Mouse (Mus musculus): ENCODE data around the gene Muc4. TPM values are rescaled to one million over a fixed set of nuclear protein-coding genes. Genes with fewer than 3 reads are reported as not detected.

Muc4 gene
- polyA plus RNA-seq, 1 experiment from 2014 or later = not detected

- Histone ChIP-seq H3K9me3 (peaks cover 3% of the 10 kb centered on the region; the same call in 1 of the 2 replicates), H3K36me3 (no peaks in the 10 kb centered on the region), H3K4me3 (no peak overlapping the region), H3K4me2 (no peak overlapping the region), H3K27ac (no peak overlapping the region), H3K4me1 (no peaks in the 10 kb centered on the region), H3K9ac (no peak overlapping the region), H3K27me3 (no peaks in the 10 kb centered on the region)
- 83% methylated on average over 1 of the region's 1 CpGs for WGBS
- ATAC-seq (ENCODE audit: insufficient number of reproducible peaks, low FRiP score, low TSS enrichment, low read depth) = no peak
Measured at GRCm38 (mm10) chr16:32728730-32729129, 7.0 kb upstream of the Muc4 start.

- 86% methylated on average over 3 of the region's 3 CpGs for WGBS
Measured at GRCm38 (mm10) chr16:32733213-32733612, 2.5 kb upstream of the Muc4 start.

GRCm38 (mm10) chr16:32736022-32736421 is 336 bp downstream of the Muc4 start:
- Histone ChIP-seq H3K27ac (no peak overlapping the region), H3K27me3 (no peaks in the 10 kb centered on the region), H3K4me1 (no peaks in the 10 kb centered on the region), H3K36me3 (no peaks in the 10 kb centered on the region), H3K9me3 (peaks cover 3% of the 10 kb centered on the region; the same call in 1 of the 2 replicates), H3K4me3 (no peak overlapping the region), H3K9ac (no peak overlapping the region), H3K4me2 (no peak overlapping the region)
- 48% methylated on average over 3 of the region's 3 CpGs for WGBS
- no peak for ATAC-seq (ENCODE audit: insufficient number of reproducible peaks, low FRiP score, low TSS enrichment, low read depth)

More at GRCm38 (mm10) chr16:32733213-32733612, 2.5 kb upstream of the Muc4 start:
- no peak overlapping the region for H3K4me2 ChIP-seq
- ATAC-seq (ENCODE audit: insufficient number of reproducible peaks, low FRiP score, low TSS enrichment, low read depth) = no peak
- no peak overlapping the region for H3K27ac ChIP-seq
- H3K9ac ChIP-seq = no peak overlapping the region
- H3K27me3 ChIP-seq = no peaks in the 10 kb centered on the region
- no peak overlapping the region for H3K4me3 ChIP-seq
- peaks cover 3% of the 10 kb centered on the region; the same call in 1 of the 2 replicates for H3K9me3 ChIP-seq
- no peaks in the 10 kb centered on the region for H3K36me3 ChIP-seq
- no peaks in the 10 kb centered on the region for H3K4me1 ChIP-seq

- H3K4me2 ChIP-seq = no peak overlapping the region
- H3K4me1 ChIP-seq = no peaks in the 10 kb centered on the region
- no peak overlapping the region for H3K4me3 ChIP-seq
- 83% methylated on average over 8 of the region's 8 CpGs for WGBS
- no peak for ATAC-seq (ENCODE audit: insufficient number of reproducible peaks, low FRiP score, low TSS enrichment, low read depth)
- H3K36me3 ChIP-seq = no peaks in the 10 kb centered on the region
- H3K27me3 ChIP-seq = no peaks in the 10 kb centered on the region
- H3K9ac ChIP-seq = no peak overlapping the region
- H3K9me3 ChIP-seq = no peaks in the 10 kb centered on the region
- no peak overlapping the region for H3K27ac ChIP-seq
Measured at GRCm38 (mm10) chr16:32740003-32740663, 4.4 kb downstream of the Muc4 start.

GRCm38 (mm10) chr16:32741366-32741765 is 5.7 kb downstream of the Muc4 start:
- H3K27ac ChIP-seq = no peak overlapping the region
- no peaks in the 10 kb centered on the region for H3K4me1 ChIP-seq
- no peak overlapping the region for H3K4me3 ChIP-seq
- no peak overlapping the region for H3K9ac ChIP-seq
- 72% methylated on average over 9 of the region's 9 CpGs for WGBS
- no peaks in the 10 kb centered on the region for H3K36me3 ChIP-seq
- no peaks in the 10 kb centered on the region for H3K27me3 ChIP-seq
- H3K4me2 ChIP-seq = no peak overlapping the region
- no peak for ATAC-seq (ENCODE audit: insufficient number of reproducible peaks, low FRiP score, low TSS enrichment, low read depth)
- no peaks in the 10 kb centered on the region for H3K9me3 ChIP-seq

GRCm38 (mm10) chr16:32742712-32743111 is 7.0 kb downstream of the Muc4 start:
- no peak overlapping the region for H3K9ac ChIP-seq
- no peak overlapping the region for H3K27ac ChIP-seq
- H3K9me3 ChIP-seq = no peaks in the 10 kb centered on the region
- no peak overlapping the region for H3K4me2 ChIP-seq
- H3K36me3 ChIP-seq = no peaks in the 10 kb centered on the region
- no peak for ATAC-seq (ENCODE audit: insufficient number of reproducible peaks, low FRiP score, low TSS enrichment, low read depth)
- no peaks in the 10 kb centered on the region for H3K4me1 ChIP-seq
- no peak overlapping the region for H3K4me3 ChIP-seq
- no peaks in the 10 kb centered on the region for H3K27me3 ChIP-seq
- WGBS = 66% methylated on average over 2 of the region's 2 CpGs

GRCm38 (mm10) chr16:32745852-32746251 is 10.2 kb downstream of the Muc4 start:
- no peak overlapping the region for H3K4me2 ChIP-seq
- H3K27me3 ChIP-seq = no peaks in the 10 kb centered on the region
- no peaks in the 10 kb centered on the region for H3K4me1 ChIP-seq
- ATAC-seq (ENCODE audit: insufficient number of reproducible peaks, low FRiP score, low TSS enrichment, low read depth) = no peak
- no peak overlapping the region for H3K27ac ChIP-seq
- H3K9me3 ChIP-seq = no peaks in the 10 kb centered on the region
- WGBS = 63% methylated on average over 6 of the region's 6 CpGs
- no peak overlapping the region for H3K4me3 ChIP-seq
- no peak overlapping the region for H3K9ac ChIP-seq
- no peaks in the 10 kb centered on the region for H3K36me3 ChIP-seq

GRCm38 (mm10) chr16:32750242-32751127 is 14.8 kb downstream of the Muc4 start:
- Histone ChIP-seq H3K27ac (no peak overlapping the region), H3K9ac (no peak overlapping the region), H3K36me3 (no peaks in the 10 kb centered on the region), H3K9me3 (no peaks in the 10 kb centered on the region), H3K27me3 (no peaks in the 10 kb centered on the region), H3K4me1 (no peaks in the 10 kb centered on the region), H3K4me2 (no peak overlapping the region), H3K4me3 (no peak overlapping the region)
- ATAC-seq (ENCODE audit: insufficient number of reproducible peaks, low FRiP score, low TSS enrichment, low read depth) = no peak
- WGBS = 91% methylated on average over 5 of the region's 5 CpGs

GRCm38 (mm10) chr16:32764550-32764949 is 28.9 kb downstream of the Muc4 start:
- Histone ChIP-seq H3K4me2 (no peak overlapping the region), H3K4me1 (no peaks in the 10 kb centered on the region), H3K9ac (no peak overlapping the region), H3K9me3 (no peaks in the 10 kb centered on the region), H3K27ac (no peak overlapping the region), H3K36me3 (no peaks in the 10 kb centered on the region), H3K27me3 (no peaks in the 10 kb centered on the region), H3K4me3 (no peak overlapping the region)
- no peak for ATAC-seq (ENCODE audit: insufficient number of reproducible peaks, low FRiP score, low TSS enrichment, low read depth)
- WGBS = 88% methylated on average over 2 of the region's 2 CpGs

- H3K4me3 ChIP-seq = no peak overlapping the region
- no peak for ATAC-seq (ENCODE audit: insufficient number of reproducible peaks, low FRiP score, low TSS enrichment, low read depth)
- H3K36me3 ChIP-seq = no peaks in the 10 kb centered on the region
- H3K27me3 ChIP-seq = no peaks in the 10 kb centered on the region
- no peak overlapping the region for H3K9ac ChIP-seq
- H3K4me2 ChIP-seq = no peak overlapping the region
- WGBS = 73% methylated on average over 6 of the region's 6 CpGs
- H3K27ac ChIP-seq = no peak overlapping the region
- H3K4me1 ChIP-seq = no peaks in the 10 kb centered on the region
- H3K9me3 ChIP-seq = no peaks in the 10 kb centered on the region
Measured at GRCm38 (mm10) chr16:32764961-32765360, 29.3 kb downstream of the Muc4 start.

- Histone ChIP-seq H3K9me3 (no peaks in the 10 kb centered on the region), H3K4me3 (no peak overlapping the region), H3K4me1 (no peaks in the 10 kb centered on the region), H3K27ac (no peak overlapping the region), H3K4me2 (no peak overlapping the region), H3K9ac (no peak overlapping the region), H3K36me3 (no peaks in the 10 kb centered on the region), H3K27me3 (no peaks in the 10 kb centered on the region)
- 90% methylated on average over 7 of the region's 7 CpGs for WGBS
- ATAC-seq (ENCODE audit: insufficient number of reproducible peaks, low FRiP score, low TSS enrichment, low read depth) = no peak
Measured at GRCm38 (mm10) chr16:32766904-32767303, 31.2 kb downstream of the Muc4 start.

GRCm38 (mm10) chr16:32776676-32777075 is 41.0 kb downstream of the Muc4 start:
- no peak overlapping the region for H3K4me2 ChIP-seq
- no peaks in the 10 kb centered on the region for H3K27me3 ChIP-seq
- H3K9ac ChIP-seq = no peak overlapping the region
- no peak overlapping the region for H3K27ac ChIP-seq
- no peaks in the 10 kb centered on the region for H3K4me1 ChIP-seq
- H3K36me3 ChIP-seq = no peaks in the 10 kb centered on the region
- no peak overlapping the region for H3K4me3 ChIP-seq
- WGBS = 68% methylated on average over 10 of the region's 10 CpGs
- ATAC-seq (ENCODE audit: insufficient number of reproducible peaks, low FRiP score, low TSS enrichment, low read depth) = no peak
- no peaks in the 10 kb centered on the region for H3K9me3 ChIP-seq

Data from limb, embryonic 15.5 days (tissue).